Mouse (Mus musculus): ENCODE measurements around the gene Slc6a16. TPM values are rescaled to one million over a fixed set of nuclear protein-coding genes. Genes with fewer than 3 reads are reported as not detected.

Slc6a16 gene
- total and polyA plus RNA-seq, 3 experiments, result not detected

DNA sequence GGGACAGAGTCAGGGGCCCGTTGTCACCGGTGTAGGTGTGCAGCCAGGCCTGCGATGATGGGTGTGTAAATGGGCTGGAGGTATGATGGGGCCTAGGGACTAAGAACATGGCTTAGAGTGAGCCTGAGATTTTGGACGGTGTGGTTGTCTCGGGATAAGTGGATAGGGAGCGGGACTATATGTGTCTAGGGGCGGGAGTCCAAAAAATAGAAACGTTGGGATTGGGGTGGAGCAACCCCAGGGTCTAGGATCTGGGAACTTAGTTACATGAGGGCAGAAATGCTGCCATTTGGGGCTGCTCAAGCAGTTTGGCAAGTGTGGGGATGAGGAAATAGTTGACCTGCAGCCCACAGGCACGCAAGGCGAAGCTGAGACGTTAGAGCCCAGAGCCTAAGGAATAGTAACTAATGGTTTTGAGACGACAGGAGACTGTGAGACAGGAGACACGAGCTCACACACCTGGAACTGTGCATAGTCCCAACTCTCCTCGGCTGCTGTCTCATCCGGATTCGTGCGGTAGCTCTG lies 5.2 kb upstream of the Slc6a16 start:
- peak; percentile 24 to 34 for DNase-seq
- TF ChIP-seq CTCF (IDR thresholded peaks at IDR 0.05) (no peak), POLR2A (IDR thresholded peaks at IDR 0.05; ENCODE audit: insufficient read depth, low read depth, low read length) (no peak)
- no peaks in the 10 kb centered on the region for H3K36me3 ChIP-seq (ENCODE audit: control insufficient read depth, insufficient read depth, low read length)
- H3K79me2 ChIP-seq (replicated peaks; ENCODE audit: control insufficient read depth, insufficient read depth, low read length), result no peaks in the 10 kb centered on the region
- peaks cover 6% of the 10 kb centered on the region for H3K4me1 ChIP-seq (ENCODE audit: control insufficient read depth, insufficient read depth, low read length)
- intact Hi-C loops (cut with DNase I), result no loop called here
- 65% methylated on average over 17 of the region's 17 CpGs for WGBS
- peak overlapping the region; percentile 43; the same call in 1 of the 2 replicates for H3K27ac ChIP-seq
- no peaks in the 10 kb centered on the region for H3K27me3 ChIP-seq (ENCODE audit: control insufficient read depth, insufficient read depth, low read length)
- no peak overlapping the region for H3K4me3 ChIP-seq
- H3K9ac ChIP-seq (ENCODE audit: low read depth, low read length), result peak overlapping the region; percentile 6; the same call in 1 of the 2 replicates

DNA sequence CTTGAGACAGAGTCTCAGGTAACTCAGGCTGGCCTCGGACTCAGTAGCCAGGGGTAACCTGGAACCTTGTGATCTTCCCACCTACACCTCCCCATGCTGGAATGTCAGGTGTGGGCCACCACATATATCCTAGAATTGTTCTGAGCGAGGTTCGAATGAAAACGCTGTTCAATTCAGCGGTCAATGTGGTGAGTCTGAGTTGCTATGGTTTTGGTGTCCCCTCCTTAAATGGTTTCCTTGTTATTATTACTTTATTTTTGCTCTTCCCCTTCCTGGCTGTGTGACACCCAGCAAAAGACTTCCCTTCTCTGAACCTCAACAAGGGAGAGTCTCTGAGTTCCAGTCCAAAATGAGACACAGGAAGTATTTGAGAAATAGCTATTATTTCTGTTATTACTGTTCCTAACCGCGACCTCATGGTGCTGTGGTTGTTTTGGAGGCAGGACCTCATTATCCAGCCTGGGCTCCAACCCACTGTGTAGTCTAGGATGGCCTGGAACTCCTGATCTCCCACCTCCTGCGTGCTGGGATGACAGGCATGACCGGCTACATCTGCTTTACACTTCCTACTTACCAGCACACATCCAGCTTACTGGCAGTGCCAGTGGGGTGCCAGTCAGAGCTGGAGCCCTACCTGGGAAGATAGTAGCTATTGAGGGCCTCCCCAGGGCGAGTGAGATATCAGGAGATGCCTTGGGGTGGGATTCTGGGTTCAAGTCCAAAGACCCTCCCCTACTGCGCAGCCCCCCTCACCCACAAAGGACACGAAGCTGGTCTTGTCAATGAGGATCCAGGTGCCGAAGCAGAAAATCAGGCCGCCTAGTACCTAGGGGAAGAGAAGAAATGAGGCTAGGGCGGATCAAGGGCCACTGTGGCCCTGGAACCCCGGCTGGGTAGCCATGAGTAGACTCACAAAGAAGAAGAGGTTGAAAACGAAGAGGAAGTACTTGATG lies 2.9 kb upstream of the Slc6a16 start:
- Histone ChIP-seq H3K27me3 (ENCODE audit: control insufficient read depth, insufficient read depth, low read length) (no peaks in the 10 kb centered on the region), H3K36me3 (ENCODE audit: control insufficient read depth, insufficient read depth, low read length) (no peaks in the 10 kb centered on the region), H3K4me3 (no peak overlapping the region), H3K79me2 (replicated peaks; ENCODE audit: control insufficient read depth, insufficient read depth, low read length) (no peaks in the 10 kb centered on the region), H3K27ac (peak overlapping the region; percentile 15; the same call in 1 of the 2 replicates), H3K4me1 (ENCODE audit: control insufficient read depth, insufficient read depth, low read length) (peaks cover 6% of the 10 kb centered on the region), H3K9ac (ENCODE audit: low read depth, low read length) (no peak overlapping the region)
- WGBS, result 72% methylated on average over 17 of the region's 17 CpGs
- intact Hi-C loops (cut with DNase I), result no loop called here
- no peak for DNase-seq
- TF ChIP-seq CTCF (IDR thresholded peaks at IDR 0.05), result no peak
- no peak for TF ChIP-seq POLR2A (IDR thresholded peaks at IDR 0.05; ENCODE audit: insufficient read depth, low read depth, low read length)
- TF ChIP-seq EP300 (IDR thresholded peaks at IDR 0.05; ENCODE audit: insufficient read depth, low read depth, low read length), result no peak

DNA sequence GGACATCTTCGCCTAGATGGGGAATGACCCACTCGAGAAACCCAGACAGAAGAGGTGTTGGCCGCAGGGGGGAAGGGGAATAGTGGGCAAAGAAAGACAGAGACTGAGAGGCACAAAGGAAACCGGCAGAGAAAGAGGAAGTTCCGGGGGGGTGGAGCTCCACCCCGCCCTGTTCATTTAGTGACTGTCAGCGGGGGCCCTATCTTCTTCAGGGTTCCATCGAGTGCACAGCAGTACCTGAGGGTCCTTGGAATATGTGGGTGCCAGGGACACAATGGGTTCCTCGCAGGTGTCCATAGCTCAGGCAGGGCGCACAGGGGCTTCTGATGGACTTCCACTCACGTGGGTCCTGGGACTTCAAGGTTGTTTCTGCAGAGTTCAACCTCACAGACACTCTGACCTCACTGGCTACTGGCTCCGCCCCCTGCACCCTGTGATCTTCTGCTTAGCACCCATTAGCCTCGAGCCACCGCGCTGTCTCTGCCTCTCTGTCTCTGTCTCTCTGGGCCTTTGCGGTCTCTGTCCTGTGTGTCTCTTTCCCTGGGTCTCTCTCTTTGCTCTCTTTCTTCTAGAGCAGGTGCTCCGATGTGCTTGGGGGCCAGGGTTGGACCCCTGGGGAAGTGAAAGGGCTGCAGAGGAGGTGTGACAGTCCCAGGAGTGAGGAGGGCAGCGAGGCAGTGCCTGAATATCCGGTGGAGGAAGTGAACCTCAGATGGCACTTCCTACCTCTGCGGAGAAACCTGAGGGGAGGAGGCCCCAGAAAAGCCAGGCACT lies 2.0 kb upstream of the Slc6a16 start, which contains the start of gene Cd37:
TSS of gene Cd37 (minus strand) at position 393 of the 774 bp plus-strand sequence.
- Histone ChIP-seq H3K4me3 (no peak within 1 kb of the TSS), H3K9ac (ENCODE audit: low read depth, low read length) (no peak within 1 kb of the TSS), H3K27ac (peak within 1 kb of the TSS; percentile 15; the same call in 1 of the 2 replicates)

GRCm38 (mm10) chr7:45240109-45240508 lies 776 bp upstream of the Slc6a16 start:
- Histone ChIP-seq H3K9ac (ENCODE audit: low read depth, low read length) (no peak overlapping the region), H3K27ac (no peak overlapping the region), H3K4me1 (ENCODE audit: control insufficient read depth, insufficient read depth, low read length) (no peaks in the 10 kb centered on the region), H3K79me2 (replicated peaks; ENCODE audit: control insufficient read depth, insufficient read depth, low read length) (no peaks in the 10 kb centered on the region), H3K4me3 (no peak overlapping the region), H3K36me3 (ENCODE audit: control insufficient read depth, insufficient read depth, low read length) (no peaks in the 10 kb centered on the region), H3K27me3 (ENCODE audit: control insufficient read depth, insufficient read depth, low read length) (no peaks in the 10 kb centered on the region)
- no peak for DNase-seq
- intact Hi-C loops (cut with DNase I), result no loop called here
- 91% methylated on average over 7 of the region's 7 CpGs for WGBS
- no peak for TF ChIP-seq CTCF (IDR thresholded peaks at IDR 0.05)
- no peak for TF ChIP-seq EP300 (IDR thresholded peaks at IDR 0.05; ENCODE audit: insufficient read depth, low read depth, low read length)
- TF ChIP-seq POLR2A (IDR thresholded peaks at IDR 0.05; ENCODE audit: insufficient read depth, low read depth, low read length), result no peak

More for the DNA sequence above, 2.0 kb upstream of the Slc6a16 start, which contains the start of gene Cd37:
- 44% methylated on average over 20 of the region's 20 CpGs for WGBS
- peaks cover 5% of the 10 kb centered on the region for H3K4me1 ChIP-seq (ENCODE audit: control insufficient read depth, insufficient read depth, low read length)
- no peaks in the 10 kb centered on the region for H3K36me3 ChIP-seq (ENCODE audit: control insufficient read depth, insufficient read depth, low read length)
- no peaks in the 10 kb centered on the region for H3K79me2 ChIP-seq (replicated peaks; ENCODE audit: control insufficient read depth, insufficient read depth, low read length)
- TF ChIP-seq POLR2A (IDR thresholded peaks at IDR 0.05; ENCODE audit: insufficient read depth, low read depth, low read length) (no peak), CTCF (IDR thresholded peaks at IDR 0.05) (no peak)
- no peaks in the 10 kb centered on the region for H3K27me3 ChIP-seq (ENCODE audit: control insufficient read depth, insufficient read depth, low read length)
- DNase-seq, result peak; percentile 44 to 72
- intact Hi-C loops (cut with DNase I), result no loop called here

GRCm38 (mm10) chr7:45241389-45241749 lies 484 bp downstream of the Slc6a16 start:
- no peak overlapping the region for H3K4me3 ChIP-seq
- H3K4me1 ChIP-seq (ENCODE audit: control insufficient read depth, insufficient read depth, low read length), result no peaks in the 10 kb centered on the region
- H3K27ac ChIP-seq, result no peak overlapping the region
- H3K36me3 ChIP-seq (ENCODE audit: control insufficient read depth, insufficient read depth, low read length), result no peaks in the 10 kb centered on the region
- H3K9ac ChIP-seq (ENCODE audit: low read depth, low read length), result no peak overlapping the region
- H3K79me2 ChIP-seq (replicated peaks; ENCODE audit: control insufficient read depth, insufficient read depth, low read length), result no peaks in the 10 kb centered on the region
- intact Hi-C loops (cut with DNase I), result no loop called here
- no peak for TF ChIP-seq EP300 (IDR thresholded peaks at IDR 0.05; ENCODE audit: insufficient read depth, low read depth, low read length)
- no peak for TF ChIP-seq CTCF (IDR thresholded peaks at IDR 0.05)
- TF ChIP-seq POLR2A (IDR thresholded peaks at IDR 0.05; ENCODE audit: insufficient read depth, low read depth, low read length), result no peak
- no peaks in the 10 kb centered on the region for H3K27me3 ChIP-seq (ENCODE audit: control insufficient read depth, insufficient read depth, low read length)
- WGBS, result 88% methylated on average over 6 of the region's 6 CpGs
- DNase-seq, result no peak
